Mouse (Mus musculus) olfactory bulb, adult 2 months (tissue): ENCODE data around the gene Fancc.

Experiments
- CTCF ChIP-seq: fragments of 200-500 bp; IDR thresholded peaks from 2 replicates; pipeline ENCODE4 v1.5.1; 2012; ENCODE audit warnings: low read depth, mild to moderate bottlenecking, low read length, moderate library complexity; ENCODE audit not compliant: insufficient read depth
- POLR2A ChIP-seq: fragments of 200-500 bp; IDR thresholded peaks from 2 replicates; pipeline ENCODE4 v1.6.1; 2012; ENCODE audit warnings: mild to moderate bottlenecking, low read depth, low read length, moderate library complexity; ENCODE audit not compliant: insufficient read depth

GRCm38 (mm10) chr13:63356558-63356957 is 140.5 kb downstream of the Fancc start:
- no peak for TF ChIP-seq CTCF
- no peak for TF ChIP-seq POLR2A
